Mouse (Mus musculus) liver, adult 2 months (tissue): Measurements from ENCODE around the gene Hist1h1d. TPM values are rescaled to one million over a fixed set of nuclear protein-coding genes. Genes with fewer than 3 reads are reported as not detected.

ENCODE experiments used
- DNase-seq: peaks from one replicate; pipeline ENCODE4 v3.0.0-alpha.2; 2011; ENCODE audit warnings: low read depth, low spot score; ENCODE audit errors: extremely low read depth
- H3K27ac ChIP-seq: fragments of 200-500 bp; replicated peaks from 2 replicates; pipeline ENCODE4 v1.5.1; 2012; ENCODE audit warnings: low read depth, mild to moderate bottlenecking, control low read depth, inconsistent platforms, low read length; ENCODE audit not compliant: insufficient read depth
- H3K27me3 ChIP-seq: fragments of 200-500 bp; 2 replicates; pipeline ENCODE4 v1.6.1; 2012; ENCODE audit warnings: mild to moderate bottlenecking, moderate library complexity, low read length, inconsistent platforms; ENCODE audit not compliant: control insufficient read depth, insufficient read depth
- H3K36me3 ChIP-seq: fragments of 200-500 bp; 2 replicates; pipeline ENCODE4 v1.6.1; 2012; ENCODE audit warnings: low read length, inconsistent platforms; ENCODE audit not compliant: control insufficient read depth, insufficient read depth
- H3K4me1 ChIP-seq: fragments of 200-500 bp; 2 replicates; pipeline ENCODE4 v1.6.1; 2011; ENCODE audit warnings: low read length; ENCODE audit not compliant: control insufficient read depth, insufficient read depth
- H3K4me3 ChIP-seq: fragments of 200-500 bp; 2 replicates; pipeline ENCODE4 v1.5.1; 2011; ENCODE audit warnings: low read depth, mild to moderate bottlenecking, control low read depth, low read length, moderate library complexity; ENCODE audit not compliant: insufficient read depth
- H3K79me2 ChIP-seq: fragments of 200-500 bp; 2 replicates; pipeline ENCODE4 v1.6.1; 2012; ENCODE audit warnings: inconsistent platforms, mild to moderate bottlenecking, low read length, moderate library complexity; ENCODE audit not compliant: control insufficient read depth, insufficient read depth
- H3K9ac ChIP-seq: fragments of 200-500 bp; 2 replicates; pipeline ENCODE4 v1.6.1; 2012; ENCODE audit warnings: low read depth, mild to moderate bottlenecking, control low read depth, inconsistent platforms, low read length
- CTCF ChIP-seq: fragments of 200-500 bp; IDR thresholded peaks from 2 replicates; pipeline ENCODE4 v1.5.1; 2011; ENCODE audit warnings: low read depth, low read length, control low read depth
- POLR2A ChIP-seq: fragments of 200-500 bp; IDR thresholded peaks from 2 replicates; pipeline ENCODE4 v1.6.1; 2011; ENCODE audit warnings: low read length, control low read depth; ENCODE audit not compliant: insufficient read depth; ENCODE audit errors: extremely low read depth
- WGBS: fragments of 180-500 bp; shearing (Covaris S2); methylation state at CpG from one replicate; pipeline ENCODE4 v1.1.7; 2018; 5-methylcytosine and 5-hydroxymethylcytosine counted together
- polyA plus RNA-seq: library from polyadenylated mRNA; depleted of rRNA; stranded (reverse); fragments of >200 nt; gene quantifications from 2 replicates; pipeline ENCODE4 v1.2.3, GENCODE M21; 2012
- total RNA-seq: library from RNA; depleted of rRNA; stranded (reverse); fragments of >200 nt; gene quantifications from 2 replicates; pipeline ENCODE4 v1.2.3, GENCODE M21; 2014

Hist1h1d gene
- total and polyA plus RNA-seq, 2 experiments: 0.02 to 3.0 TPM

DNA sequence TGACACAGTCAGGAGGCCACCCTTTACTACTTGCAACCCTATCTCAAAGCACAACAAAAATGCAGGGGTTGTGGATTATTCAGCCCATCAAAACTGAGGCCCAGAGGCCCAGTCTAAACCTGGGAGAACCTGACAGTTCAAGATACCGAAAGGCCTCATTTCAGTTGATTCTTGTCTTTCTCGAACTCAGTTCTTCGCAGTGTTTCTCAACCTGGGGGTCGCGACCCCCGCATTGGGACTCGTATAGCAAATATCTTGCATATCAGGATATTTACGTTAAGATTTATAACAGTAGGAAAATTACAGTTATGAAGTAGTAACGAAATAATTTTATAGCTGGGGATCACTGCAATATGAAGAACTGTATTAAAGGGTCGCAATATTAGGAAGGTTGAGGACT lies 27.2 kb upstream of the Hist1h1d start:
- WGBS: 5% methylated on average over 10 of the region's 10 CpGs
- no peaks in the 10 kb centered on the region for H3K36me3 ChIP-seq
- DNase-seq: no peak
- no peaks in the 10 kb centered on the region for H3K27me3 ChIP-seq
- no peaks in the 10 kb centered on the region for H3K79me2 ChIP-seq
- H3K4me3 ChIP-seq: no peak overlapping the region
- TF ChIP-seq CTCF (no peak), POLR2A (no peak)
- H3K9ac ChIP-seq: no peak overlapping the region
- H3K27ac ChIP-seq: no peak overlapping the region
- no peaks in the 10 kb centered on the region for H3K4me1 ChIP-seq

DNA sequence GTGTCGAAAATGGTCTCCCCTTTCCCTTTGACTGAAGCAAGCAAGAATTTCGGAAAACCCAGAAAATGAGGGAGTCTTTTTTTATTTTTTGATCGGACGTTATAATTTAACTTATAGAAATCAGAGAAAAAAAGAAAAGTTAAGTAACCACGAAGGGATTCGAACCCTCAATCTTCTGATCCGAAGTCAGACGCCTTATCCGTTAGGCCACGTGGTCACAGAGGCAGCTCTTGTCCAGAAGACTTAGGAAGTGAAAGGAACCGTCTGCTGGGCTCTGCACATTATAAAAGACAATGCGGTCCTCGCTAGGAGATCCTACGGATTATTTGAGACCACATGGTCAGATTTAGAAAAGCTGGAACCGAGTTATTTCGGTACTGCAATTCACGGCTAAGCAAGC lies 26.8 kb upstream of the Hist1h1d start:
- Histone ChIP-seq H3K36me3 (no peaks in the 10 kb centered on the region), H3K4me1 (no peaks in the 10 kb centered on the region), H3K4me3 (peak overlapping the region; percentile 31), H3K27me3 (no peaks in the 10 kb centered on the region), H3K79me2 (no peaks in the 10 kb centered on the region), H3K27ac (no peak overlapping the region), H3K9ac (peak overlapping the region; percentile 55; the same call in 1 of the 2 replicates)
- no peak for TF ChIP-seq CTCF
- no peak for TF ChIP-seq POLR2A
- WGBS: 1% methylated on average over 17 of the region's 17 CpGs
- DNase-seq: peak; percentile 67

DNA sequence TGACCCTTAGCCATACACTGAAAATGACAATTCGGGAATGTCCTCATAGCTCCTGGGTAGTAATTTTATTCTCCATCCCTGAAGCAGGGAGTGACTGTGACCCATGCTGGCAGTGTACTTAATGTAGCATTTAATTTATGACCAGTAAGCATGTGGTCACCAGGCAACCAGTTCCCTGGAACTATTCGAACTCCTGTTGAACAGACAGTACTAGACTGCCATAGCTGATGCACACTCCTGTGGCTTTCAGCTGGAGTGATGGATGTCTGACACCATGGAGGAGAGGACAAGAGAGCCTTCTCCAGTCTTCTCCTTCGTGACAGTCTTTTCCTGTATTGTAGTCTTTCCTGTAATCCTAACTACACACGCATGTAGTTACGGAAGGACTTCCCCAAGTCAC lies 24.1 kb upstream of the Hist1h1d start:
- no peaks in the 10 kb centered on the region for H3K79me2 ChIP-seq
- peaks cover 7% of the 10 kb centered on the region for H3K4me1 ChIP-seq
- H3K4me3 ChIP-seq: no peak overlapping the region
- 93% methylated on average over 5 of the region's 5 CpGs for WGBS
- H3K9ac ChIP-seq: no peak overlapping the region
- no peak for TF ChIP-seq CTCF
- TF ChIP-seq POLR2A: no peak
- H3K36me3 ChIP-seq: no peaks in the 10 kb centered on the region
- no peak for DNase-seq
- H3K27me3 ChIP-seq: no peaks in the 10 kb centered on the region
- no peak overlapping the region for H3K27ac ChIP-seq

DNA sequence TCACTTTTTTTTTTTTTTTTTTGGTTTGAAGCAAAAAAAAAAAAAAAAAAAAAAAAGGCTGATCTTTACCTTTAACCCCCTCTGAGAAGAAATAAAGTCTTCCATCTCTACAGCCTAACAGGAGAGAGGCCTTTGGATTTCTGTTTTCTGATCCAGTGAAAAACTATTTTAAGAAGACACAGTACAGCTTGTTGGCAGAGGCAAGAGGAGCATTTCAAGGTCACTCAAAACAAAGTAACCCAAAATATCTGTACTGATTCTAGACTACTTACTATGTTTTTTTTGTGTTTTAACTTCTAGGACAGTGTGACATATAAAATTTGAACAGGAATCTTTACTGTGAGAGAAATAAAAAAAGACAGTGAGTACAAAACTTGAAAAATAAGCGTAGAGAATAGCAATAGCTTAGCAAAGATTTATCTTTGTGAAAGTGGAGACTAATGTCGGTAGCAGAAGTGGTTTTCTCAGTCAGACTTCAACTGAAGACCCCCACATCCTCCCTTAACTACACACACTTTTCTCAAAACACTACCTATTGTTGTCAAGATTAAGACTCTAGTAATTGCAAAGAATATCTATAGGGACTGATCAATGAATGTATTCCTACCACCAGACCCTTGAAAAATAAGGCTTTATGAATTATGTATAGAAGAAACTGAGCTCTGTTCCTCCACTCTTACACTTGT lies 23.4 kb upstream of the Hist1h1d start:
- Histone ChIP-seq H3K27me3 (no peaks in the 10 kb centered on the region), H3K36me3 (no peaks in the 10 kb centered on the region), H3K79me2 (no peaks in the 10 kb centered on the region), H3K27ac (no peak overlapping the region), H3K9ac (no peak overlapping the region), H3K4me1 (peaks cover 11% of the 10 kb centered on the region), H3K4me3 (peak overlapping the region; percentile 29; the same call in 1 of the 2 replicates)
- TF ChIP-seq CTCF: no peak
- no peak for TF ChIP-seq POLR2A
- DNase-seq: no peak
- 33% methylated on average over 2 of the region's 2 CpGs for WGBS

DNA sequence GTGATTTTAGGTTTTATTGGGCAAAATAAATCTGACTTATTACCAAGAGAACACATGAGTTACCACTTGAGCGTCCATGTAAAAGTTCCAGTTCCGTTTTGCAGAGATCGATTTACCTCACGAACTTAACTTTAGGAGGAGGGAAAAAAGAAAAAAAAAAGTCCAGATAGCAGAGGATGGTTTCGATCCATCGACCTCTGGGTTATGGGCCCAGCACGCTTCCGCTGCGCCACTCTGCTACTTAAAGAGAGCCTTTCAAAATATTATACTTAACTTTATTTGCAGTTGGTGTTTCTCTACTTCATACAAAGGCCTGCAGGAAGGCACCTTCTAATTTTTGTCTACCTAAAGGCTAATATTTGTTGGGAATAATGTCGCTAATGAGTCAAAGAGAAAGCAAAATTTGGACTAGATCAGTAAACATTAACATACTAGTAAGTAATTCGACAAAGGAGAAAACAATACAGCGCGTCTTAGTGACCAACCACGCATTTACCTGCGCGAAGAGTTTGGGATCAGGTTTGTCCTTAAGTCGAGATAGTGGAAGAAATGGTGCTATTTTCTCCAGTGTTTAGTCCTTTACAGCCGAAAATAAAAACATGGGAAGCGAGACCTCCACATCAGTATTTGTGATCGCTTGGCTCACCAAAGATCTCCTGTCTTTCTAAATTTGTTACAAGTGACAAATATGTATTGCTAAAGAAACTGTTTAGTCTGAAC lies 22.7 kb upstream of the Hist1h1d start:
- peak; percentile 73 for DNase-seq
- Histone ChIP-seq H3K36me3 (no peaks in the 10 kb centered on the region), H3K9ac (peak overlapping the region; percentile 47), H3K27me3 (no peaks in the 10 kb centered on the region), H3K27ac (peak overlapping the region; percentile 52), H3K79me2 (no peaks in the 10 kb centered on the region), H3K4me1 (peaks cover 11% of the 10 kb centered on the region), H3K4me3 (peak overlapping the region; percentile 56)
- WGBS: under 1% methylated on average over 20 of the region's 20 CpGs
- TF ChIP-seq CTCF (no peak), POLR2A (no peak)
